Mouse (Mus musculus): ENCODE measurements around the gene Anapc7. TPM values are rescaled to one million over a fixed set of nuclear protein-coding genes. Genes with fewer than 3 reads are reported as not detected.
"Not testable (repeated sequence)": the region's sequence is repeated elsewhere in the genome, so short reads cannot be mapped to it uniquely, and the experiment has no call there.

Gene Anapc7
- total RNA-seq, 2 experiments from 2014 or later: 32.9 to 33.2 TPM

DNA sequence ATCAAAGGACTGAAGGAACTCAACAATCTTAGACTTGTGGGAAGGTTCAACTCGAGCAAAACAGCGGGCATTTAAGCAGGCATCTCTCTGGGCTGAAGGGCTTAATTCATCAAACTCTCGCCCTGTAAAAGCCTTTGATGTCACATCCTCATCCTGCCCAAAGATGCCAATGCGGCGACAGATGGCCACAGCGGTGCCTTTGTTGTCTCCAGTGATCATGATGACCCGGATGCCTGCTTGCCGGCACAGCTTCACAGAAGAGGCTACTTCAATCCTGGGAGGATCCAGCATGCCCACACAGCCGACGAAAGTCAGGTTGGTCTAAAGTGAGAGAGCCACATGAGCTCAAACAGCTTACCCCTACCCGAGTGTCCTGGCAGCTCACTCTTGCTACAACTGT is 39.2 kb downstream of the Anapc7 start:
- DNase-seq (ENCODE audit: low spot score in 2 of 2): no peak
- Histone ChIP-seq H3K4me3 (no peak overlapping the region), H3K27ac (no peak overlapping the region; the same call in 1 of the 2 replicates)
- no peak for TF ChIP-seq CTCF (conservative IDR thresholded peaks at IDR 0.05)

- no peak for DNase-seq (ENCODE audit: low spot score in 2 of 2)
- TF ChIP-seq CTCF (conservative IDR thresholded peaks at IDR 0.05): no peak
- Histone ChIP-seq H3K27ac (no peak overlapping the region), H3K4me3 (no peak overlapping the region)
Measured at GRCm38 (mm10) chr5:122461431-122461830, 39.9 kb downstream of the Anapc7 start.

GRCm38 (mm10) chr5:122471658-122472057 is 50.2 kb downstream of the Anapc7 start:
- no peak for DNase-seq (ENCODE audit: low spot score in 2 of 2)
- TF ChIP-seq CTCF (conservative IDR thresholded peaks at IDR 0.05): no peak
- H3K27ac ChIP-seq: no peak overlapping the region
- H3K4me3 ChIP-seq: no peak overlapping the region

DNA sequence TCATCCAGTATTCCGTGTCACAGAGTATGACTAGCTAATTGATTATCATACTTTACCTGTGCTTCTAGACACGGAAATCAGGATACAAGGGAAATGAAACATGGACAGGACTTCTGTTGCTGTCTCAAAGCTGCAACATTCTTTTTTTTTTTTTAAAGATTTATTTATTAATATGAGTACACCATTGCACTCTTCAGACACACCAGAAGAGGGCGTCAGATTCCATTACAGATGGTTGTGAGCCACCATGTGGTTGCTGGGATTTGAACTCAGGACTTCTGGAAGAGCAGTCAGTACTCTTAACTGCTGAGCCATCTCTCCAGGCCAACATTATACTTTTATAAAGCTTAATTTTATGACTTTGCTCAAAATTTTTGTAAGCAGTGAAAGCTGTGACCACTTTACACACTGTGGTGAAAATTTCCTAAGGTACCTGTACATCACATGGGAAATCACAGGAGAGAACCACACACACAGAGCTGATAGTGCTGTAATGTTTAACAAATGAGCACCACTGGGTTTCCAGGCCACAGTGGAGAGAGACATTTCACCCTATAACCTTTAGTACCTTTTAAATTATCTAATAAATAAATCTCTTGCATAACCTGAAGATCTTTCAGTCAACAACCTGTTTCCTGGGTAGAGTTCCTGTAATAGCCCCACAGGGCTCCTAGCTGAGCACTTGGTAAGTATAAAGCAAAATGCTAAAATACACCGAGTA is 53.3 kb downstream of the Anapc7 start:
- peak; percentile 53 for TF ChIP-seq CTCF (conservative IDR thresholded peaks at IDR 0.05)
- no peak overlapping the region for H3K27ac ChIP-seq
- H3K4me3 ChIP-seq: no peak overlapping the region
- no peak for DNase-seq (ENCODE audit: low spot score in 2 of 2)

GRCm38 (mm10) chr5:122476078-122476477 is 54.6 kb downstream of the Anapc7 start:
- DNase-seq (ENCODE audit: low spot score in 2 of 2): no peak
- no peak for TF ChIP-seq CTCF (conservative IDR thresholded peaks at IDR 0.05)
- H3K27ac ChIP-seq: no peak overlapping the region
- H3K4me3 ChIP-seq: no peak overlapping the region

GRCm38 (mm10) chr5:122477492-122477891 is 56.0 kb downstream of the Anapc7 start:
- no peak overlapping the region for H3K4me3 ChIP-seq
- no peak overlapping the region for H3K27ac ChIP-seq
- no peak for DNase-seq (ENCODE audit: low spot score in 2 of 2)
- TF ChIP-seq CTCF (conservative IDR thresholded peaks at IDR 0.05): no peak

DNA sequence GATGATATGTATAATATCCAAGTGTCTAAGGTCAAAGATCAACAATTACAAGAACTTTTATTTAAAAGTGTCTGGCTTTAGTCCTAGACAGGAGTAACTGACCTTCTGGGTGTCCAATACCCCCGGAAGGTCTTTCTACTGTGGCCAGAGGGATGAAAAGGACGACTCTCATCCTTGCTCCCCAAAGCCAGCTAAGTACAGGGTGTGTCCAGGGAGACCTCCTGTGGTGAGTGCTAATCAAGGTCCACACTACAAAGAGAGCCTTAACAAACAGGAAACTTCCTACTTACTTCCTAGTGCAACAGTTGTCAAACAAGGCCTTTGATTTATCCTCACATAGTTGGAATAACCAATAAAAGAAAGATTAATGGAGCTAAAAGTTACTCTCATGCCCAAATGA is 57.6 kb downstream of the Anapc7 start:
- Histone ChIP-seq H3K4me3 (no peak overlapping the region), H3K27ac (no peak overlapping the region)
- TF ChIP-seq CTCF (conservative IDR thresholded peaks at IDR 0.05): no peak
- DNase-seq (ENCODE audit: low spot score in 2 of 2): no peak

GRCm38 (mm10) chr5:122481844-122482243 is 60.4 kb downstream of the Anapc7 start:
- DNase-seq (ENCODE audit: low spot score in 2 of 2): no peak
- Histone ChIP-seq H3K27ac (no peak overlapping the region), H3K4me3 (no peak overlapping the region)
- no peak for TF ChIP-seq CTCF (conservative IDR thresholded peaks at IDR 0.05)

DNA sequence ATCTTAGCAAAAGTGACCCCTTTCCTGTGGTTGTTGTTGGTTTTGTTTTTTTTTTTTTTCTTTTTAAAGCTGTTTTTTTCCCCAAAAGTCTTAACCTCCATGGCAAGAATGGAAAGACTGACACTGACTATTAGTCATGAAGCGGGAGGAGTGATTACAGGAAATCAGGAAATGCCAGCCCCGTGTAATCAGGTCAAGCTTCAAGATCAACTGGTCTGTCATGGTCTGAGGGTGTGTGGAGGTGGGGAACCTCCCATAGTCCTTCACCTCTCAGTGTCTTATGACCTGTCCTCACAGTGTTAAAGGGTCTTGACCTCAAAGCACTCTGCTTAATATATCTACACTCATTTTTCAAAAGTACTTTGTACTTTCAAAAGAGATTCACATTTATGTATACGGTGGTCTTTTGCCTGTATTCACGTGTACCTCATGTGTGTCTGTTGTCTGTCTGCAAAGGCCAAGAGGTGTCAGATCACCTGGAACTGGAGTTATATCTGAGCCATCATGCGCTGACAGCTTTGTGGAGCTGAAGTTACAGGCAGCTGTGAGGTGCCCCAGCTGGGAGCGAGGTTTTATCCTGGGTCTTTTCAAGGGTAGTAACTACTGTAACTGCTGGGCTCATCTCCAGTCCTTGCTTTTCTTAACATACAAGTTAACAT is 61.4 kb downstream of the Anapc7 start:
- no peak overlapping the region for H3K27ac ChIP-seq
- H3K4me3 ChIP-seq: no peak overlapping the region
- TF ChIP-seq CTCF (conservative IDR thresholded peaks at IDR 0.05): no peak
- no peak for DNase-seq (ENCODE audit: low spot score in 2 of 2)

DNA sequence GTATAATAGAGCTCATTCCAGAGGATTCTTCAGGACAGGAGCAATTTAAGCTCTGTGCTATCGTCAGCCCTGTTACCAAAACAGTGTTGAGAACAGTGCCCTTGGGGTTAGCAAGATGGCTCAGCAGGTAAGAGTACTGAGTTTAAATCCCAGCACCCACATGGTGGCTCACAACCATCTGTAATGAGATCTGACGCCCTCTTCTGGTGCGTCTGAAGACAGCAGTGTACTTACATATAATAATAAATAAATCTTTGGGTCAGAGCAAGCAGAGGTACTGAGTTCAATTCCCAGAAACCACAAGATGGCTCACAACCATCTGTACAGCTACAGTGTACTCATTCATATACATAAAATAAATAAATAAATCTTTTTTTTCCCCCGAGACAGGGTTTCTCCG is 64.8 kb downstream of the Anapc7 start:
- H3K27ac ChIP-seq; DNase-seq (ENCODE audit: low spot score in 2 of 2); H3K4me3 ChIP-seq: not testable (repeated sequence)
- peak; percentile 58 for TF ChIP-seq CTCF (conservative IDR thresholded peaks at IDR 0.05)

DNA sequence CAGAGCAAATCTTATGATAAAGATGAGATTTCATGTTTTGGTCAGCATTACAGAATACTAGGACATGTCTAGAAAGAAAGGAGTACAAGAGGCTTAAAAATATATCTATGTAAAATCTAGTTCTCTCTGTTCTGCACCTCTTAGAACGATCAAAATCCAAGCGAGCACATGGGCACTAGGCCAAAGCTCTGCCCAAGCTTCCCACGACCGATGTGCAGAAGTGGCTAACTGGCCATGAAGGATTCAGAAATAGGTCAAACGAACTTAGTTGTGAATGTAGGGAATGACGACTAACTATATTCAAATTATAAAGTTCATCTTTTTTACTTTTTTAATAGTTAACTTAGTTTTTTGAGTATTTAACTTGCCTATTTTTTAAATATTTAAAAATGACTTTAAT is 66.3 kb downstream of the Anapc7 start:
- H3K27ac ChIP-seq: no peak overlapping the region
- no peak for TF ChIP-seq CTCF (conservative IDR thresholded peaks at IDR 0.05)
- no peak overlapping the region for H3K4me3 ChIP-seq
- no peak for DNase-seq (ENCODE audit: low spot score in 2 of 2)

GRCm38 (mm10) chr5:122490148-122490547 is 68.7 kb downstream of the Anapc7 start:
- no peak for TF ChIP-seq CTCF (conservative IDR thresholded peaks at IDR 0.05)
- H3K27ac ChIP-seq: no peak overlapping the region
- H3K4me3 ChIP-seq: no peak overlapping the region
- no peak for DNase-seq (ENCODE audit: low spot score in 2 of 2)

GRCm38 (mm10) chr5:122491385-122491784 is 69.9 kb downstream of the Anapc7 start:
- H3K4me3 ChIP-seq: no peak overlapping the region
- peak; percentile 43 for TF ChIP-seq CTCF (conservative IDR thresholded peaks at IDR 0.05)
- no peak for DNase-seq (ENCODE audit: low spot score in 2 of 2)
- no peak overlapping the region for H3K27ac ChIP-seq

DNA sequence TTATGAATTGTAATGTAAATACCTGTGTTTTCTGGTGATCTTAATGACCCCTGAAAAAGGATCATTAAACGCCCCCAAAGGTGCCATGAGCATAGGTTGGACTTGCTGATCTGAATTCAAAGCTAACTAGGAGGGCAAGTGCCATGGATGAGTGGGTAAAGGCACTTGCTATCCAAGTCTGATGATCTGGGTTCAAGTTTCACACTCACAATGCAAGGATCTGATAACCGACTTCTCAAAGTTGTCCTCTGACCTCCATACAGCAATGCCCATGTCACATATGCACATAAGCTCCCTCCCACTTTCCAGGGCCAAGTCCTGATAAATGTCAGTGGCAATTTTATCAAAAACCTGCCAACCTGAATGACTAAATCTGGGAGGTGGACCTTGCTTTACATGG is 71.5 kb downstream of the Anapc7 start:
- DNase-seq (ENCODE audit: low spot score in 2 of 2): no peak
- no peak for TF ChIP-seq CTCF (conservative IDR thresholded peaks at IDR 0.05)
- H3K27ac ChIP-seq: no peak overlapping the region
- H3K4me3 ChIP-seq: no peak overlapping the region

Measured in layer of hippocampus, adult 2 months (tissue).